Mouse (Mus musculus) hindbrain, embryonic 14.5 days (tissue): Measurements from ENCODE around the gene Ccdc163. TPM values are rescaled to one million over a fixed set of nuclear protein-coding genes. Genes with fewer than 3 reads are reported as not detected.

Source experiments
- ATAC-seq: fragments of 200-750 bp; cut with Nextera tagmentation; 2 replicates; pipeline ENCODE4 v1.8.0; 2017; ENCODE audit warnings: moderate number of reproducible peaks, mild to moderate bottlenecking, moderate TSS enrichment, moderate library complexity; ENCODE audit not compliant: low FRiP score
- DNase-seq: peaks from one replicate; pipeline ENCODE4 v3.0.0-alpha.2; 2015; ENCODE audit warnings: low spot score
- H3K27ac ChIP-seq: fragments of 300-500 bp; sonication (generic); 2 replicates; pipeline ENCODE4 v1.5.1; 2014; ENCODE audit warnings: mild to moderate bottlenecking, moderate library complexity
- H3K27me3 ChIP-seq: fragments of 300-500 bp; sonication (generic); 2 replicates; pipeline ENCODE4 v1.6.1; 2014; ENCODE audit warnings: mild to moderate bottlenecking, low read length, mixed read lengths; ENCODE audit not compliant: control insufficient read depth, insufficient read depth
- H3K36me3 ChIP-seq: fragments of 300-500 bp; sonication (generic); replicated peaks from 2 replicates; pipeline ENCODE4 v1.6.1; 2014; ENCODE audit not compliant: control insufficient read depth, insufficient read depth
- H3K4me1 ChIP-seq: fragments of 300-500 bp; sonication (generic); replicated peaks from 2 replicates; pipeline ENCODE4 v1.6.1; 2014; ENCODE audit warnings: antibody characterized with exemption, low read length, mixed read lengths; ENCODE audit not compliant: control insufficient read depth, insufficient read depth
- H3K4me2 ChIP-seq: fragments of 300-500 bp; sonication (generic); replicated peaks from 2 replicates; pipeline ENCODE4 v1.6.1; 2014; ENCODE audit warnings: mild to moderate bottlenecking, moderate library complexity
- H3K4me3 ChIP-seq: fragments of 300-500 bp; sonication (generic); replicated peaks from 2 replicates; pipeline ENCODE4 v1.5.1; 2014; ENCODE audit warnings: mild to moderate bottlenecking, low read length
- H3K9ac ChIP-seq: fragments of 300-500 bp; sonication (generic); 2 replicates; pipeline ENCODE4 v1.6.1; 2014
- H3K9me3 ChIP-seq: fragments of 300-500 bp; sonication (generic); 2 replicates; pipeline ENCODE4 v1.6.1; 2016; ENCODE audit warnings: low read length; ENCODE audit not compliant: control insufficient read depth
- WGBS: fragments of 180-500 bp; shearing (Covaris S2); extraction: QIAGEN DNeasy Blood & Tissue Kit; methylation state at CpG from one replicate; pipeline ENCODE4 v1.1.7; 2014; 5-methylcytosine and 5-hydroxymethylcytosine counted together
- polyA plus RNA-seq: library from polyadenylated mRNA; unstranded; fragments of >200 nt; fragmentation: Nextera tagmentation; extraction: Ambion mirVana; gene quantifications from 2 replicates; pipeline ENCODE4 v1.2.1, GENCODE M21; 2014

Ccdc163 gene
- polyA plus RNA-seq, 1 experiment from 2014 or later, result 11.5 TPM

GRCm38 (mm10) chr4:116799901-116800300, 91.6 kb downstream of the Ccdc163 start:
- Histone ChIP-seq H3K27ac (no peak overlapping the region), H3K9me3 (no peaks in the 10 kb centered on the region), H3K27me3 (no peaks in the 10 kb centered on the region), H3K9ac (no peak overlapping the region), H3K4me1 (no peaks in the 10 kb centered on the region), H3K36me3 (peaks cover 34% of the 10 kb centered on the region), H3K4me2 (no peak overlapping the region), H3K4me3 (no peak overlapping the region)
- DNase-seq (peak; percentile 34), ATAC-seq (no peak)
- WGBS, result 40% methylated on average over 5 of the region's 5 CpGs

Other genes starting within 250 kb of the Ccdc163 start
- gene Mast2, start 244.3 kb upstream of the Ccdc163 start, polyA plus RNA-seq, result 60.0 and 68.7 TPM in 2 replicates
- 3.8 and 4.6 TPM in 2 replicates for gene Ipp, start 201.0 kb upstream of the Ccdc163 start, polyA plus RNA-seq
- gene Tmem69, start 152.6 kb upstream of the Ccdc163 start, polyA plus RNA-seq, result 27.2 and 27.9 TPM in 2 replicates
- gene Gpbp1l1, start 150.9 kb upstream of the Ccdc163 start, polyA plus RNA-seq, result 18.9 and 21.4 TPM in 2 replicates
- gene Ccdc17, start 111.9 kb upstream of the Ccdc163 start, polyA plus RNA-seq, result 3.8 and 5.3 TPM in 2 replicates
- 86.3 and 88.9 TPM in 2 replicates for gene Nasp, start 80.6 kb upstream of the Ccdc163 start, polyA plus RNA-seq
- 712 and 742 TPM in 2 replicates for gene Akr1a1, start 56.8 kb upstream of the Ccdc163 start, polyA plus RNA-seq
- 432 and 436 TPM in 2 replicates for gene Prdx1, start 23.0 kb upstream of the Ccdc163 start, polyA plus RNA-seq
- 11.0 and 14.8 TPM in 2 replicates for gene Mmachc, start 103 bp upstream of the Ccdc163 start, polyA plus RNA-seq
- gene Tesk2, start 12.4 kb downstream of the Ccdc163 start, polyA plus RNA-seq, result 2.8 and 3.0 TPM in 2 replicates
- gene Toe1, start 99.1 kb downstream of the Ccdc163 start, polyA plus RNA-seq, result 25.3 and 27.1 TPM in 2 replicates
- gene Mutyh, start 99.2 kb downstream of the Ccdc163 start, polyA plus RNA-seq, result 5.5 and 6.4 TPM in 2 replicates
- gene Hpdl, start 113.2 kb downstream of the Ccdc163 start, polyA plus RNA-seq, result 1.8 and 1.9 TPM in 2 replicates
- 5.9 and 6.0 TPM in 2 replicates for gene Zswim5, start 168.9 kb downstream of the Ccdc163 start, polyA plus RNA-seq